13 mouse cellular contexts compared by ENCODE assay signal in the genomic region with DNA sequence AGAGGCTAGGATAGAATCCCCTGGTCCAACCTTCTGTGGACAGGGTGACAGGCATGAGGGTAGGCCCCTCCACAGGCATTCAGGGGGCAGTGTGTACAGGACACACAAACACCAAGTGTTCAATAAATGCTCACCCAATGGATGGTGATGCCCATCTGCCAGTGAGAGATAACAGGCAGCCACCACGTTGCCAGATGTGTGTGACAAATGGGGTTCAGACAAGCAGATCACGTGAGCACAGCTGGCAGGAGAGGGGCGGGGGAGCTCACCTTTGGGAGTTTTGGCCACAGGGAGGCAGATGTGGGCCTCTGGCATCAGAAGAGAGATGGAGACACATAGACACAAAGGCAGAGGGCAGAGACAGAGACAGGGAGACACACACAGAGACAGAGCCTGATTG. TPM values are rescaled to one million over a fixed set of nuclear protein-coding genes. Genes with fewer than 3 reads are reported as not detected.
DNase-seq lines count a peak whose midpoint lies in the region; ATAC-seq and TF ChIP-seq lines count a peak whose summit lies in the region.
"Had no signal": no experiment of that assay in that cellular context is flagged by ENCODE, and none has a peak within 500 bp of the region (broad histone marks: within the 10 kb centered on the region; RNA-seq: fewer than 3 reads in every experiment).

No protein-coding gene starts in this region.

- H3K9ac ChIP-seq in lung, postnatal 0 days (replicated peaks; ENCODE audit: low read depth): no peak overlapping the region
- H3K9ac ChIP-seq in liver, postnatal 0 days (replicated peaks): peak overlapping the region; percentile 45
- H3K9ac ChIP-seq in forebrain, embryonic 16.5 days (replicated peaks; ENCODE audit: low read depth, low read length): no peak overlapping the region
- H3K9ac ChIP-seq: hindbrain, embryonic 12.5 days; limb, embryonic 15.5 days had no signal

- 75% methylated on average over 3 of the region's 3 CpGs for WGBS in lung, postnatal 0 days
- WGBS in lung, adult 2 months: 86% methylated on average over 3 of the region's 3 CpGs
- WGBS in liver, postnatal 0 days (ENCODE audit: insufficient replicate concordance): 55% methylated on average over 3 of the region's 3 CpGs
- WGBS in forebrain, embryonic 16.5 days: 83% methylated on average over 3 of the region's 3 CpGs

- no peak overlapping the region for H3K27ac ChIP-seq in lung, postnatal 0 days (ENCODE audit: low read length)
- peak overlapping the region; percentile 82 for H3K27ac ChIP-seq in liver, postnatal 0 days (ENCODE audit: low read depth)
- H3K27ac ChIP-seq in forebrain, embryonic 16.5 days (ENCODE audit: low read length): no peak overlapping the region
- H3K27ac ChIP-seq: hindbrain, embryonic 12.5 days; limb, embryonic 15.5 days had no signal

- peaks cover 15% of the 10 kb centered on the region for H3K4me1 ChIP-seq in lung, postnatal 0 days (ENCODE audit: insufficient read depth, low read depth, low read length)
- H3K4me1 ChIP-seq in lung, adult 2 months (ENCODE audit: control insufficient read depth, insufficient read depth, low read length): peaks cover 13% of the 10 kb centered on the region
- H3K4me1 ChIP-seq in liver, postnatal 0 days (ENCODE audit: insufficient read depth): peaks cover 23% of the 10 kb centered on the region
- peaks cover 4% of the 10 kb centered on the region for H3K4me1 ChIP-seq in forebrain, embryonic 16.5 days (replicated peaks; ENCODE audit: control insufficient read depth, insufficient read depth, low read length)

- no peaks in the 10 kb centered on the region for H3K9me3 ChIP-seq in lung, postnatal 0 days (ENCODE audit: low read length)
- H3K9me3 ChIP-seq in liver, postnatal 0 days (ENCODE audit: low read length): no peaks in the 10 kb centered on the region
- H3K9me3 ChIP-seq in forebrain, embryonic 16.5 days (ENCODE audit: control insufficient read depth, low read length): no peaks in the 10 kb centered on the region
- H3K9me3 ChIP-seq: hindbrain, embryonic 12.5 days; limb, embryonic 15.5 days had no signal

- no peak for TF ChIP-seq POLR2A in lung, adult 2 months (IDR thresholded peaks at IDR 0.05; ENCODE audit: borderline replicate concordance, extremely low read depth, low read depth, low read length)

- TF ChIP-seq EP300 in lung, postnatal 0 days (IDR thresholded peaks at IDR 0.05): no peak
- peak; percentile 87 for TF ChIP-seq EP300 in liver, postnatal 0 days (IDR thresholded peaks at IDR 0.05; ENCODE audit: low read depth)

- H3K36me3 ChIP-seq in lung, postnatal 0 days (ENCODE audit: insufficient read depth, low read length): peaks cover 38% of the 10 kb centered on the region
- peaks cover 74% of the 10 kb centered on the region for H3K36me3 ChIP-seq in liver, postnatal 0 days (replicated peaks; ENCODE audit: insufficient read depth, low read length)
- H3K36me3 ChIP-seq in forebrain, embryonic 16.5 days (ENCODE audit: control insufficient read depth, insufficient read depth): no peaks in the 10 kb centered on the region; the same call in none of the 2 replicates

- H3K4me2 ChIP-seq in lung, postnatal 0 days (replicated peaks; ENCODE audit: low read depth, low read length): no peak overlapping the region
- peak overlapping the region; percentile 56 for H3K4me2 ChIP-seq in liver, postnatal 0 days (ENCODE audit: low read depth, low read length)
- H3K4me2 ChIP-seq in forebrain, embryonic 16.5 days (ENCODE audit: low read length): no peak overlapping the region
- H3K4me2 ChIP-seq: hindbrain, embryonic 12.5 days; limb, embryonic 15.5 days had no signal

- no peak overlapping the region for H3K4me3 ChIP-seq in lung, postnatal 0 days (ENCODE audit: low read depth, low read length)
- no peak overlapping the region for H3K4me3 ChIP-seq in lung, adult 2 months (replicated peaks; ENCODE audit: extremely low read depth, low read depth, low read length)
- 0 out of 2 replicates have a peak overlapping the region, but pooled peaks have one; percentile 0 for H3K4me3 ChIP-seq in liver, postnatal 0 days (ENCODE audit: low read depth, low read length)
- no peak overlapping the region for H3K4me3 ChIP-seq in forebrain, embryonic 16.5 days (replicated peaks; ENCODE audit: low read length)
- H3K4me3 ChIP-seq: hindbrain, embryonic 12.5 days; limb, embryonic 15.5 days; myocyte had no signal

- peak; percentile 9; the same call in 1 of the 2 replicates for ATAC-seq in lung, postnatal 0 days
- ATAC-seq in erythroid progenitor cell, adult 5-6 weeks (replicated peaks; ENCODE audit: low FRiP score, poor library complexity, severe bottlenecking): peak; percentile 87
- peak; percentile 95 for ATAC-seq in liver, postnatal 0 days
- ATAC-seq in forebrain, embryonic 16.5 days: no peak

- no peaks in the 10 kb centered on the region for H3K27me3 ChIP-seq in lung, postnatal 0 days (replicated peaks; ENCODE audit: insufficient read depth, low read length)
- no peaks in the 10 kb centered on the region for H3K27me3 ChIP-seq in liver, postnatal 0 days (ENCODE audit: insufficient read depth, low read length)
- no peaks in the 10 kb centered on the region for H3K27me3 ChIP-seq in forebrain, embryonic 16.5 days (replicated peaks; ENCODE audit: control insufficient read depth, insufficient read depth, low read length)
- H3K27me3 ChIP-seq: hindbrain, embryonic 12.5 days; limb, embryonic 15.5 days had no signal

- 0 out of 2 replicates have a peak, but pooled peaks have one; percentile 14 for TF ChIP-seq CTCF in lung, postnatal 0 days (IDR thresholded peaks at IDR 0.05)
- no peak for TF ChIP-seq CTCF in lung, adult 2 months (IDR thresholded peaks at IDR 0.05; ENCODE audit: insufficient read depth, low read length)
- peak; percentile 84 for TF ChIP-seq CTCF in liver, postnatal 0 days (IDR thresholded peaks at IDR 0.05; ENCODE audit: low read depth)

- no peak for DNase-seq in lung, postnatal 0 days (ENCODE audit: low spot score)
- no peak for DNase-seq in lung, adult 2 months
- DNase-seq in liver, postnatal 0 days: peak; percentile 83
- no peak for DNase-seq in cerebellum, adult 9-10 months
- DNase-seq in adrenal gland, postnatal 36 days: no peak
- DNase-seq: cerebellum, postnatal 10 days; heart, adult 11 months; kidney, adult 9 months had no signal

RNA-seq across cellular contexts. Expression of gene Sbno2, which starts 24.3 kb away (rescaled TPM):
- 17.5 and 26.4 TPM in 2 replicates for polyA plus RNA-seq in lung, postnatal 0 days (2015; fragmentation: Nextera tagmentation; extraction: Ambion mirVana)
- polyA plus RNA-seq in lung, adult 2 months (2012; rRNA removed): 83.7 and 85.8 TPM in 2 replicates
- 19.5 and 21.8 TPM in 2 replicates for total RNA-seq in erythroid progenitor cell, adult 5-6 weeks (2015; ENCODE audit: low replicate concordance)
- total RNA-seq in erythroid progenitor cell, adult 5-6 weeks (2017; ENCODE audit: low replicate concordance): 34.3 and 36.1 TPM in 2 replicates
- 7.4 and 8.7 TPM in 2 replicates for polyA plus RNA-seq in liver, postnatal 0 days (2015; fragmentation: Nextera tagmentation; extraction: Ambion mirVana)
- polyA plus RNA-seq in forebrain, embryonic 16.5 days (2015; fragmentation: Nextera tagmentation; extraction: Ambion mirVana): 13.1 and 14.9 TPM in 2 replicates
- total RNA-seq in adrenal gland, postnatal 36 days (2021): 10 to 100 TPM; 49.3 to 51.3 TPM

RNA-seq across cellular contexts. Expression of gene Gpx4, which starts 34.1 kb away (rescaled TPM):
- 1,058 and 1,082 TPM in 2 replicates for polyA plus RNA-seq in lung, postnatal 0 days (2015; fragmentation: Nextera tagmentation; extraction: Ambion mirVana)
- 581 and 623 TPM in 2 replicates for polyA plus RNA-seq in lung, adult 2 months (2012; rRNA removed)
- 371 and 490 TPM in 2 replicates for total RNA-seq in erythroid progenitor cell, adult 5-6 weeks (2015; ENCODE audit: low replicate concordance)
- 239 and 372 TPM in 2 replicates for total RNA-seq in erythroid progenitor cell, adult 5-6 weeks (2017; ENCODE audit: low replicate concordance)
- 537 and 560 TPM in 2 replicates for polyA plus RNA-seq in liver, postnatal 0 days (2015; fragmentation: Nextera tagmentation; extraction: Ambion mirVana)
- 443 and 475 TPM in 2 replicates for polyA plus RNA-seq in forebrain, embryonic 16.5 days (2015; fragmentation: Nextera tagmentation; extraction: Ambion mirVana)
- 1,000 to 10,000 TPM; 1,198 to 1,301 TPM for total RNA-seq in adrenal gland, postnatal 36 days (2021)

RNA-seq across cellular contexts. Expression of gene Stk11, which starts 34.5 kb away (rescaled TPM):
- polyA plus RNA-seq in lung, postnatal 0 days (2015; fragmentation: Nextera tagmentation; extraction: Ambion mirVana): 19.0 and 19.8 TPM in 2 replicates
- 161 and 168 TPM in 2 replicates for polyA plus RNA-seq in lung, adult 2 months (2012; rRNA removed)
- 224 and 296 TPM in 2 replicates for total RNA-seq in erythroid progenitor cell, adult 5-6 weeks (2015; ENCODE audit: low replicate concordance)
- 440 and 520 TPM in 2 replicates for total RNA-seq in erythroid progenitor cell, adult 5-6 weeks (2017; ENCODE audit: low replicate concordance)
- polyA plus RNA-seq in liver, postnatal 0 days (2015; fragmentation: Nextera tagmentation; extraction: Ambion mirVana): 9.1 and 11.2 TPM in 2 replicates
- polyA plus RNA-seq in forebrain, embryonic 16.5 days (2015; fragmentation: Nextera tagmentation; extraction: Ambion mirVana): 18.0 and 19.7 TPM in 2 replicates
- total RNA-seq in adrenal gland, postnatal 36 days (2021): 100 to 1,000 TPM; 146 to 149 TPM

RNA-seq across cellular contexts. Expression of gene Polr2e, which starts 41.5 kb away (rescaled TPM):
- polyA plus RNA-seq in lung, postnatal 0 days (2015; fragmentation: Nextera tagmentation; extraction: Ambion mirVana): 178 and 202 TPM in 2 replicates
- 199 and 208 TPM in 2 replicates for polyA plus RNA-seq in lung, adult 2 months (2012; rRNA removed)
- total RNA-seq in erythroid progenitor cell, adult 5-6 weeks (2015; ENCODE audit: low replicate concordance): 18.4 and 20.5 TPM in 2 replicates
- total RNA-seq in erythroid progenitor cell, adult 5-6 weeks (2017; ENCODE audit: low replicate concordance): 14.6 and 28.4 TPM in 2 replicates
- 57.0 and 58.3 TPM in 2 replicates for polyA plus RNA-seq in liver, postnatal 0 days (2015; fragmentation: Nextera tagmentation; extraction: Ambion mirVana)
- 173 and 178 TPM in 2 replicates for polyA plus RNA-seq in forebrain, embryonic 16.5 days (2015; fragmentation: Nextera tagmentation; extraction: Ambion mirVana)
- total RNA-seq in adrenal gland, postnatal 36 days (2021): 100 to 1,000 TPM in 1 of 2 experiments, 10 to 100 TPM in 1; 92.8 to 108 TPM

RNA-seq across cellular contexts. Expression of gene Atp5d, which starts 57.4 kb away (rescaled TPM):
- polyA plus RNA-seq in lung, postnatal 0 days (2015; fragmentation: Nextera tagmentation; extraction: Ambion mirVana): 463 and 491 TPM in 2 replicates
- polyA plus RNA-seq in lung, adult 2 months (2012; rRNA removed): 709 and 1,054 TPM in 2 replicates
- total RNA-seq in erythroid progenitor cell, adult 5-6 weeks (2015; ENCODE audit: low replicate concordance): 89.3 and 94.8 TPM in 2 replicates
- total RNA-seq in erythroid progenitor cell, adult 5-6 weeks (2017; ENCODE audit: low replicate concordance): 19.4 and 39.9 TPM in 2 replicates
- 537 and 576 TPM in 2 replicates for polyA plus RNA-seq in liver, postnatal 0 days (2015; fragmentation: Nextera tagmentation; extraction: Ambion mirVana)
- polyA plus RNA-seq in forebrain, embryonic 16.5 days (2015; fragmentation: Nextera tagmentation; extraction: Ambion mirVana): 404 and 433 TPM in 2 replicates
- total RNA-seq in adrenal gland, postnatal 36 days (2021): 100 to 1,000 TPM; 561 to 735 TPM
